Mouse (Mus musculus): ENCODE data around the gene Morc2b. TPM values are rescaled to one million over a fixed set of nuclear protein-coding genes. Genes with fewer than 3 reads are reported as not detected.
"Not testable (repeated sequence)": the region's sequence is repeated elsewhere in the genome, so short reads cannot be mapped to it uniquely, and the experiment has no call there.

The Morc2b gene
- polyA plus RNA-seq (2015; fragmentation: Nextera tagmentation; extraction: Ambion mirVana): 0.39 and 0.51 TPM in 2 replicates

DNA sequence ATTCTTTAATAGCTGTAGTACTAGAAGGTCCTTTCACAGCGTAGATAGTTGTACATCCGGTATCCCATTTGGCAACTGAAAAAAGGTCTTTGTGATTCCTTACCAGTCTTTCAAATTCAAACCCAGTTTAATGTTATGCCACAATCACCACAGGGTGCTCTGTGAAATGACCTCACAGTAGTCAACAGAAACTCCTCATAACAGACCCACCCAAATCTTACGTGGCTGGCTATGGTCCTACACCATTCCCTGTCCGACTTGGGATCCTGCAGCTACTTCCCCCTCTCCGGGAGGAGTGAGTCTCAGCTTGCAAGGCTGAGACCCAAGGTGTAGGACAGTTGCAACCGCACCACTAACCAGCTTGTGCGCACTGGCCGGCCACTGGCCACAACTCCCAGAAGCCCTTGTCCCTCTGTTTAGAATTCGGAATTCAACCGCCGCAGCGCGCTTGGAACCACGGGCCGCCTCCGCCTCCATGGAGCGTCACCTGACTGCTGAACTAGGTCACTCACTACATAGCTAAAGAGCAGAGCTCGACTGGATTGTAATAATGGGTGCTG lies at the start of gene Morc2b:
Morc2b (minus strand) TSS at position 423 of the 560 bp plus-strand sequence.
- 78% methylated on average over 18 of the region's 18 CpGs for WGBS
- Histone ChIP-seq H3K27me3 (no peaks in the 10 kb centered on the region), H3K36me3 (no peaks in the 10 kb centered on the region), H3K27ac (replicated peaks) (no peak within 1 kb of the TSS), H3K4me2 (replicated peaks) (no peak within 1 kb of the TSS), H3K4me3 (no peak within 1 kb of the TSS), H3K9me3 (no peaks in the 10 kb centered on the region), H3K9ac (replicated peaks) (no peak within 1 kb of the TSS), H3K4me1 (no peaks in the 10 kb centered on the region)
- ATAC-seq (replicated peaks): no peak

DNA sequence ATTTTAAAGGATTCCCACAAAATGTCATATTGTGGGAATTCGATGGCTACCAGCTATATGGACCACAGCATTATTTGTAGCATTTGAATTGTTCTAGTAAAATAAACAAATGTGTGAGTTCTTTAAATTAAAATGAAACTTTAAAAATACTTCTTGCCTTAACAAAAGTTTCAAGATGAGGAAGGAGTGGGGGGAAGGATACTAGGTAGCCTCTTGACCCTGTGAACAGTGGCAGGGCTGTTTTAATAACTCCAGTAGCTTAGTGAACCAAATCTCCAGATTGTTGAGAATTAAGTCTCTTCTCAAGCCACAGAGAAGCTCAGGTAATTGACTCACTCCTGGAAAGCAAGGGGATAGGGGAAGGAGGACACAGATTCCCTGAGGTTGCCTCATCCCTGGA lies 28.7 kb upstream of the Morc2b start, which contains the start of gene Olfr55:
Olfr55 (plus strand) TSS at position 301 of the 400 bp plus-strand sequence.
- H3K27me3 ChIP-seq; H3K4me2 ChIP-seq (replicated peaks); H3K27ac ChIP-seq (replicated peaks); H3K9ac ChIP-seq (replicated peaks); H3K9me3 ChIP-seq; H3K4me1 ChIP-seq; H3K36me3 ChIP-seq; H3K4me3 ChIP-seq; ATAC-seq (replicated peaks): not testable (repeated sequence)
- 80% methylated on average over 1 of the region's 1 CpGs for WGBS

DNA sequence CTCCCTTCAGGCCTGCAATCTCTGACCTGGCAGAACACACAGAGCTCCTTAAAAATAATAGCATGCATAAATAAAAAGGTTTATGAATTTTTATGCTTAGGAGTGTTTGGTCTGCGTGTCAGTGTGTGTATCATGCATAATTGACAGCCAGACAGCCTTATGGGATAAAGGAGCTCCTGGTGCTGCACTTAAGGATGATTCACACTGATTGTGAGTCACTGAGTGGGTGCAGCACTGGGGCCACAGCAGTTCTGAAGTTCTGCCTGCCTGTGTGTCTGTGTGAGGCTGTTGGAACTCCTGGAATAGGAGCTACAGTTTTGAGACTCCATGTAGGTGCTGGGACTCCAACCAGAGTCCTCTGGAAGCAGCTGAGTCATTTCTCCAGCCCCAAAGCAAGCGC lies 13.2 kb downstream of the Morc2b start:
- 59% methylated on average over 2 of the region's 2 CpGs for WGBS
- Histone ChIP-seq H3K27me3 (no peaks in the 10 kb centered on the region), H3K27ac (replicated peaks) (no peak overlapping the region), H3K4me3 (no peak overlapping the region), H3K4me2 (replicated peaks) (no peak overlapping the region), H3K4me1 (no peaks in the 10 kb centered on the region), H3K9ac (replicated peaks) (no peak overlapping the region), H3K9me3 (no peaks in the 10 kb centered on the region), H3K36me3 (no peaks in the 10 kb centered on the region)
- ATAC-seq (replicated peaks): no peak

DNA sequence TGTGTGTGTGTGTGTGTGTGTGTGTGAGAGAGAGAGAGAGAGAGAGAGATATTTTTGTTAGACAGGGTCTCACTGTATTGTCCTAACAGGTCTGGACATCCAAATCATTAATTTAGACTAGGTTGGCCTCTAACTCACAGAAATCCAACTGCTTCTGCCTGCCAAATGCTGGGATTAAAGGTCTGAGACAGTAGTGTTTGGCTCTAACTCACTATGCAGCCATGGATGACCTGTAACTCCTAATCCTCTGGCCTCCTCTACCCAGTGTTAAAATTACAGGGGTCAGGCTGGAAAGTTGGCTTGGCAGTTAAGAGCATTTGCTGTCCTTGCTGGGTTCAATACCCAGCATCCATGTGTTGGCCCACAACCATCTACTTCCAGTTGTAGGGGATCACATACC lies 14.9 kb downstream of the Morc2b start:
- Histone ChIP-seq H3K9me3 (no peaks in the 10 kb centered on the region), H3K4me3 (no peak overlapping the region), H3K36me3 (no peaks in the 10 kb centered on the region), H3K27me3 (no peaks in the 10 kb centered on the region), H3K4me2 (replicated peaks) (no peak overlapping the region), H3K4me1 (no peaks in the 10 kb centered on the region), H3K27ac (replicated peaks) (no peak overlapping the region), H3K9ac (replicated peaks) (no peak overlapping the region)
- ATAC-seq (replicated peaks): no peak

DNA sequence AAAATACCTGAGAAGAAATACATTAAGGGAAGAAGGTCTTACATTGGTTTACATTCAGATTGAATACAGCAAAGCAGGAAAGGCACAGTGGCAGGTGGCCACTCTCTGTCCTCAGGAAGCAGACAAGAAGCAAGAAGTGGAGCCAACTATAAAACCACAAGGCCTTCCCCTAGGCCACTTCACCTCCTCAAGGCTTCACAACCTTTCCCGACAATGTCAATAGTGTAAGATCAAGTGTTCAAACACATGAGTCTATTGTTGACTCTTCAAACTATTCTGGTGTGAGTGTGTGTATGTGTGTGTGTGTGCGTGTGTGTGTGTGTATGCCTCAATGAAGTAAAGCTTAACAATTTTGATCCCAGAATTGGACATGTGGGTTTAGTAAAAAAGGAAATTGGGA lies 42.1 kb downstream of the Morc2b start:
- Histone ChIP-seq H3K36me3 (peaks cover under 1% of the 10 kb centered on the region; the same call in 1 of the 2 replicates), H3K9me3 (no peaks in the 10 kb centered on the region), H3K9ac (replicated peaks) (no peak overlapping the region), H3K27me3 (no peaks in the 10 kb centered on the region), H3K4me2 (replicated peaks) (no peak overlapping the region), H3K27ac (replicated peaks) (no peak overlapping the region), H3K4me3 (no peak overlapping the region), H3K4me1 (peaks cover 16% of the 10 kb centered on the region)
- 98% methylated on average over 2 of the region's 2 CpGs for WGBS
- ATAC-seq (replicated peaks): no peak

DNA sequence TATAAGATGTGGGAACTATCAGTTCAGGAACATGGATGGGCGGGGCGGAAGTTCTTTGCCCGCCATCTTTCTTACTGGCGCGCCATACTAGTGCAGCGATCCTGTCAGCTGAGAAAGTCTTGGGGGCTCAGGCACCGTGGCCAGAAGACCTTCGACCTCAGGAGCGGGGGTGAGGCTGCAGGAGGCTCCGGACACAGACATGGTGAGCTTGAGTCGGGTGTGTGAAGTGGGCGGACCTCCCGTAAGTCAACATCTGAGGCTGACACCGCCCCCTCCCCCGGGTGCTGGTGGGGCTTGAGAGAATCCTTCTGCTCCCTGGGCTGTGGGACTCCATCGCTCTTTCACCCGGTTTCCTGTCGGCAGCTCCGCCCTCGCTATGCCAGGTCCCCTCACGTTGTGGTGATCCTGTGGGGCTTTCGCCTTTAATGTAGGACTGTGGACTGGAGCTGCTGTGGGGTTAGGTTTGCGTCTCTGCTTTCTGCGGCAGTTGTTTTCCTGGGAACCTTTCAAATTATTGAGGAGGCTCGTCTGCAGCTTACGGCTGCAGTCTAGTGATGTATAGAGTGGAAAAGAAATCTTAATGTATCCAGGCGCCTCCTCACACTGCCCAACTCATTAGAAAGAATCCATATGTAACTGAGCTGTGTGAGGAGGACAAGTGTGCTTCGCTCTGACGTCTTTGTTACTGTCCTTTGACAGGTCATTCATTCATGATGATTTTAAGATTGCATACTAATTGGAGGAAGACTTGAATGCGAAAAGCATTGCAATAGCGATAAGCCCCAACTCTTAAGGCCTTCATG lies 46.9 kb downstream of the Morc2b start:
- H3K4me3 ChIP-seq: peak overlapping the region; percentile 76
- peak; percentile 64 for ATAC-seq (replicated peaks)
- H3K4me2 ChIP-seq (replicated peaks): peak overlapping the region; percentile 60
- H3K27me3 ChIP-seq: no peaks in the 10 kb centered on the region
- no peaks in the 10 kb centered on the region for H3K36me3 ChIP-seq
- H3K4me1 ChIP-seq: peaks cover 21% of the 10 kb centered on the region
- WGBS: 2% methylated on average over 31 of the region's 31 CpGs
- peak overlapping the region; percentile 94 for H3K27ac ChIP-seq (replicated peaks)
- H3K9me3 ChIP-seq: no peaks in the 10 kb centered on the region
- H3K9ac ChIP-seq (replicated peaks): peak overlapping the region; percentile 83

DNA sequence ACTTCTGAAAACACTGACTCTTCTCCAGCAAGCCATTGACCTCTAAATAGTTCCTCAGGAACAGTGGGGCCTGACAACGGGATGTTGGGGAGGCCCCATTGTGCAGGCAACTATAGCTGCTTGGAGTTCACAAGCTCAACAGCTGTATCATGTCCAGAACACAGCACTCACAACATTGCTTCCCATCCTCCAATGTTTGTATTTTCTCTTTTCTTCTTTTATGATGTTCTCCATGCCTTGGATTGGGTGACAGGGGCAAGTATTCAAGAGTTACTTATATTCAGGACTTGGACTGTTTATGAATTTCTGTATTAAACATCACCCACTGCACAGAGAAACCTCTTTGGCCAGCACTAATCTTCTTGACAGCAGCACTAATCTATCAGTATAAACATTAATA lies 47.9 kb downstream of the Morc2b start:
- Histone ChIP-seq H3K27ac (replicated peaks) (no peak overlapping the region), H3K4me3 (no peak overlapping the region), H3K27me3 (no peaks in the 10 kb centered on the region), H3K4me2 (replicated peaks) (no peak overlapping the region), H3K4me1 (peaks cover 21% of the 10 kb centered on the region), H3K36me3 (no peaks in the 10 kb centered on the region), H3K9ac (replicated peaks) (no peak overlapping the region), H3K9me3 (no peaks in the 10 kb centered on the region)
- ATAC-seq (replicated peaks): no peak
- 100% methylated on average over 1 of the region's 1 CpGs for WGBS

DNA sequence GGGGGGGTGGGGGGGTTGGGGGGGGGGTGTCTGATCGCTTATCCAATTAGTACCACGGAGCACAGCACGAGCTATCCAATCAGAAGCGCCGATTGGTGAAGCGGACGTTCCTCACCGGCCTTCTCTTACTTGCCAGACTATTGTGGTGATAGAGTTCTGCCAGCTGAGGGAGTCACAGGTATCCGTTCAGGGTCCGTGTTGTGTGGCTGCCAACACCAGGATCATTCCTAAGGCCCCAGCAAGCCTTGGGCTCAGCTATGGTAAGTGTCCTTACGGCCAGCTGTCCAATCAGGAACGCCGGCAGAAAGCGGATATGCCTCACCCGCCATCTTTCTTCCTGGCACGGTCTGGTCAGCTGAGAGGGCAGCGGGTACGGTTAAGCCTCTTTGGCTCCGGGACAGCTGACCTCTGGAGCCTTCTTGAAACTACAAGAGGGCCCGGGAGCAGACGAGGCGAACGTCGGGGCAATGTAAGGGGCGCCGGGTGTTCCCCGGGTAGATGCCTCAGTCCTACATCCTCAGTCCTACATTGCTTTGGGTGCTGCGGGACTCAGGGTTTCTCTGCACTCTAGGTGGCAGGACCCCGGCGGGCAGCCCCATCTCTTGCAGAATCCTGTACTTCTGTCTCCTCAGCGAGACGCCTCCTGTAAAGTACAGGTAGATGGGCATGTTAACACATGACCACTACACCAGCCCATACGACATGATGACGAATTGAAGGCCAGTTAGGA lies 50.1 kb downstream of the Morc2b start, which contains the start of gene Zfp563:
Zfp563 (plus strand) TSS at position 91 of the 730 bp plus-strand sequence.
- Histone ChIP-seq H3K36me3 (no peaks in the 10 kb centered on the region), H3K27ac (replicated peaks) (peak within 1 kb of the TSS; percentile 91), H3K27me3 (no peaks in the 10 kb centered on the region), H3K4me3 (peak within 1 kb of the TSS; percentile 73), H3K9me3 (no peaks in the 10 kb centered on the region), H3K4me1 (peaks cover 21% of the 10 kb centered on the region), H3K4me2 (replicated peaks) (peak within 1 kb of the TSS; percentile 64), H3K9ac (replicated peaks) (peak within 1 kb of the TSS; percentile 83)
- WGBS: 4% methylated on average over 34 of the region's 34 CpGs
- peak; percentile 91 for ATAC-seq (replicated peaks)

DNA sequence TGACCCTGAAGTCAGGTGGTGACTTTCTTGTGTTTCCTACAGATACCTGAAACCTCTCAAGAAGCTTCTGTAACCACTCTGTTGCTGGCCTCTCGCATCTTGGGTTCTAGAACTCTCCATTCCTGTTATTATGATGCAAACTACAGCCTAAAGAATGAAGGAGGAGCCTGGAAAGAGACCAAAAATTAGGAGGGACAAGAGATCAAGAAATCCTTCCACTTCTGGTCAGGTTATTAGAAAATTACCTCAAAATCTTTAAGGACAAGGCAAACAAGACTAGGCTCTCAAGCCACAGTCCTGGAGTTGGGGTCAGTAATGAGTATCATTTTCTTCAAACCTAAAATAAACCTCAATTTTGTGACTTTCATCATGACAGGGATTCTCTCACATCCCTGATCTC lies 71.5 kb downstream of the Morc2b start, which contains the start of gene 4921501E09Rik:
4921501E09Rik (minus strand) TSS at position 101 of the 400 bp plus-strand sequence.
- H3K4me1 ChIP-seq: no peaks in the 10 kb centered on the region
- 45% methylated on average over 1 of the region's 1 CpGs for WGBS
- H3K27me3 ChIP-seq: no peaks in the 10 kb centered on the region
- no peak within 1 kb of the TSS for H3K27ac ChIP-seq (replicated peaks)
- no peak within 1 kb of the TSS for H3K4me2 ChIP-seq (replicated peaks)
- H3K9me3 ChIP-seq: no peaks in the 10 kb centered on the region
- no peaks in the 10 kb centered on the region for H3K36me3 ChIP-seq
- no peak for ATAC-seq (replicated peaks)
- no peak within 1 kb of the TSS for H3K9ac ChIP-seq (replicated peaks)
- no peak within 1 kb of the TSS for H3K4me3 ChIP-seq

Other genes with a start within 250 kb of the Morc2b start
- 9.2 and 10.6 TPM in 2 replicates for gene Zfp870, start 248.0 kb downstream of the Morc2b start, polyA plus RNA-seq (2015; fragmentation: Nextera tagmentation; extraction: Ambion mirVana)
- gene Cyp4f14, start 222.3 kb downstream of the Morc2b start, polyA plus RNA-seq (2015; fragmentation: Nextera tagmentation; extraction: Ambion mirVana): 0.10 TPM in 1 of 2 replicates, not detected in the other
- gene Cyp4f13, start 192.3 kb downstream of the Morc2b start, polyA plus RNA-seq (2015; fragmentation: Nextera tagmentation; extraction: Ambion mirVana): 7.0 and 7.9 TPM in 2 replicates
- gene Zfp472, start 173.9 kb downstream of the Morc2b start, polyA plus RNA-seq (2015; fragmentation: Nextera tagmentation; extraction: Ambion mirVana): 9.7 and 10.9 TPM in 2 replicates
- gene Zfp952, start 146.6 kb downstream of the Morc2b start, polyA plus RNA-seq (2015; fragmentation: Nextera tagmentation; extraction: Ambion mirVana): 22.0 and 22.6 TPM in 2 replicates
- 28.8 and 30.1 TPM in 2 replicates for gene Zfp763, start 106.3 kb downstream of the Morc2b start, polyA plus RNA-seq (2015; fragmentation: Nextera tagmentation; extraction: Ambion mirVana)
- gene 4921501E09Rik, start 71.6 kb downstream of the Morc2b start, polyA plus RNA-seq (2015; fragmentation: Nextera tagmentation; extraction: Ambion mirVana): not detected in 2 replicates
- 22.5 and 25.3 TPM in 2 replicates for gene Zfp563, start 50.4 kb downstream of the Morc2b start, polyA plus RNA-seq (2015; fragmentation: Nextera tagmentation; extraction: Ambion mirVana)
- gene Olfr55, start 28.8 kb upstream of the Morc2b start, polyA plus RNA-seq (2015; fragmentation: Nextera tagmentation; extraction: Ambion mirVana): 0.04 and 0.08 TPM in 2 replicates
- gene Olfr239, start 51.6 kb upstream of the Morc2b start, polyA plus RNA-seq (2015; fragmentation: Nextera tagmentation; extraction: Ambion mirVana): not detected in 2 replicates
- 0.05 TPM in 1 of 2 replicates, not detected in the other for gene Olfr1564, start 82.0 kb upstream of the Morc2b start, polyA plus RNA-seq (2015; fragmentation: Nextera tagmentation; extraction: Ambion mirVana)
- 25.6 and 26.2 TPM in 2 replicates for gene Zfp955a, start 115.5 kb upstream of the Morc2b start, polyA plus RNA-seq (2015; fragmentation: Nextera tagmentation; extraction: Ambion mirVana)
- gene Olfr63, start 125.0 kb upstream of the Morc2b start, polyA plus RNA-seq (2015; fragmentation: Nextera tagmentation; extraction: Ambion mirVana): 0.05 and 0.08 TPM in 2 replicates
- 20.6 and 21.9 TPM in 2 replicates for gene Zfp955b, start 149.9 kb upstream of the Morc2b start, polyA plus RNA-seq (2015; fragmentation: Nextera tagmentation; extraction: Ambion mirVana)
- gene Zfp81, start 219.2 kb upstream of the Morc2b start, polyA plus RNA-seq (2015; fragmentation: Nextera tagmentation; extraction: Ambion mirVana): 21.1 and 21.7 TPM in 2 replicates